Mouse (Mus musculus) gastrocnemius, postnatal 36 days (tissue): Measurements from ENCODE around the gene Gm45713. TPM values are rescaled to one million over a fixed set of nuclear protein-coding genes. Genes with fewer than 3 reads are reported as not detected.
"Not testable (repeated sequence)": the region's sequence is repeated elsewhere in the genome, so short reads cannot be mapped to it uniquely, and the experiment has no call there.

Experiments used
- DNase-seq, 2 experiments: peaks; one replicate each; pipeline ENCODE4 v3.0.0; 2022
- intact Hi-C: fragments of 180-260 bp; cut with DNase I; formaldehyde crosslinking; loops from one replicate; pipeline ENCODE4 v1.15.1; 2025
- total RNA-seq, 2 experiments: library from RNA; stranded (reverse); gene quantifications; 2 replicates each; pipeline ENCODE4 v1.2.3; 2021

The Gm45713 gene
- total RNA-seq, 2 experiments from 2014 or later = not detected

GRCm38 (mm10) chr7:45163735-45164490, 27.9 kb upstream of the Gm45713 start, which contains the start of gene Slc17a7:
Gene Slc17a7 (plus strand): TSS chr7:45163949.
- no peak for DNase-seq

GRCm38 (mm10) chr7:45162996-45163615, 27.1 kb upstream of the Gm45713 start:
- intact Hi-C loops = loop anchor here (1.0 kb wide), 1 partner anchor 35 kb away; no protein-coding TSS in a partner anchor
- no peak for DNase-seq

More at GRCm38 (mm10) chr7:45163735-45164490, 27.9 kb upstream of the Gm45713 start, which contains the start of gene Slc17a7:
- intact Hi-C loops = no loop called here

- intact Hi-C loops = loop anchor here (1.0 kb wide), 1 partner anchor 36 kb away; no protein-coding TSS in a partner anchor
- no peak for DNase-seq
Measured at GRCm38 (mm10) chr7:45162551-45162950, 26.5 kb upstream of the Gm45713 start.

- intact Hi-C loops = loop anchor here (1.0 kb wide), 1 partner anchor 36 kb away; no protein-coding TSS in a partner anchor
- peak; percentile 83 to 85 for DNase-seq
Measured at GRCm38 (mm10) chr7:45161612-45162473, 25.8 kb upstream of the Gm45713 start.

GRCm38 (mm10) chr7:45160866-45161265, 24.8 kb upstream of the Gm45713 start:
- DNase-seq = no peak
- intact Hi-C loops = no loop called here

GRCm38 (mm10) chr7:45160316-45160800, 24.3 kb upstream of the Gm45713 start:
- no peak for DNase-seq
- intact Hi-C loops = no loop called here

- intact Hi-C loops = no loop called here
Measured at GRCm38 (mm10) chr7:45158991-45159390, 23.0 kb upstream of the Gm45713 start.

GRCm38 (mm10) chr7:45157459-45157858, 21.4 kb upstream of the Gm45713 start:
- no peak for DNase-seq
- intact Hi-C loops = no loop called here

More at GRCm38 (mm10) chr7:45158991-45159390, 23.0 kb upstream of the Gm45713 start:
- no peak for DNase-seq

- intact Hi-C loops = no loop called here
- no peak for DNase-seq
Measured at GRCm38 (mm10) chr7:45156206-45156605, 20.2 kb upstream of the Gm45713 start.

GRCm38 (mm10) chr7:45155590-45155989, 19.6 kb upstream of the Gm45713 start:
- intact Hi-C loops = no loop called here
- no peak for DNase-seq

GRCm38 (mm10) chr7:45154993-45155514, 19.0 kb upstream of the Gm45713 start:
- intact Hi-C loops = no loop called here
- DNase-seq = peak; percentile 56 to 58

- intact Hi-C loops = no loop called here
- peak; percentile 96 for DNase-seq
Measured at GRCm38 (mm10) chr7:45154096-45154992, 18.3 kb upstream of the Gm45713 start, which contains the start of the genes Pih1d1 and Aldh16a1. Gene Pih1d1 (plus strand): TSS chr7:45154303. Gene Aldh16a1 (minus strand): TSS chr7:45154584.

GRCm38 (mm10) chr7:45153586-45153985, 17.6 kb upstream of the Gm45713 start:
- DNase-seq = no peak

GRCm38 (mm10) chr7:45153052-45153451, 17.0 kb upstream of the Gm45713 start:
- intact Hi-C loops, DNase-seq: not testable (repeated sequence)

More at GRCm38 (mm10) chr7:45153586-45153985, 17.6 kb upstream of the Gm45713 start:
- intact Hi-C loops = no loop called here

GRCm38 (mm10) chr7:45151303-45151702, 15.3 kb upstream of the Gm45713 start:
- DNase-seq = peak in 1 of 2 experiments; percentile 31
- intact Hi-C loops = no loop called here

- no peak for DNase-seq
- intact Hi-C loops = no loop called here
Measured at GRCm38 (mm10) chr7:45150321-45150720, 14.3 kb upstream of the Gm45713 start.

GRCm38 (mm10) chr7:45149545-45149944, 13.5 kb upstream of the Gm45713 start:
- intact Hi-C loops = no loop called here
- no peak for DNase-seq

GRCm38 (mm10) chr7:45148534-45149098, 12.6 kb upstream of the Gm45713 start:
- intact Hi-C loops = no loop called here
- DNase-seq = no peak

- intact Hi-C loops = no loop called here
- DNase-seq = no peak
Measured at GRCm38 (mm10) chr7:45147899-45148298, 11.9 kb upstream of the Gm45713 start.
